Mouse (Mus musculus): ENCODE results near the gene Cabcoco1. TPM values are rescaled to one million over a fixed set of nuclear protein-coding genes. Genes with fewer than 3 reads are reported as not detected.

Cabcoco1 gene
- 1.0 TPM for total RNA-seq (2023)

DNA sequence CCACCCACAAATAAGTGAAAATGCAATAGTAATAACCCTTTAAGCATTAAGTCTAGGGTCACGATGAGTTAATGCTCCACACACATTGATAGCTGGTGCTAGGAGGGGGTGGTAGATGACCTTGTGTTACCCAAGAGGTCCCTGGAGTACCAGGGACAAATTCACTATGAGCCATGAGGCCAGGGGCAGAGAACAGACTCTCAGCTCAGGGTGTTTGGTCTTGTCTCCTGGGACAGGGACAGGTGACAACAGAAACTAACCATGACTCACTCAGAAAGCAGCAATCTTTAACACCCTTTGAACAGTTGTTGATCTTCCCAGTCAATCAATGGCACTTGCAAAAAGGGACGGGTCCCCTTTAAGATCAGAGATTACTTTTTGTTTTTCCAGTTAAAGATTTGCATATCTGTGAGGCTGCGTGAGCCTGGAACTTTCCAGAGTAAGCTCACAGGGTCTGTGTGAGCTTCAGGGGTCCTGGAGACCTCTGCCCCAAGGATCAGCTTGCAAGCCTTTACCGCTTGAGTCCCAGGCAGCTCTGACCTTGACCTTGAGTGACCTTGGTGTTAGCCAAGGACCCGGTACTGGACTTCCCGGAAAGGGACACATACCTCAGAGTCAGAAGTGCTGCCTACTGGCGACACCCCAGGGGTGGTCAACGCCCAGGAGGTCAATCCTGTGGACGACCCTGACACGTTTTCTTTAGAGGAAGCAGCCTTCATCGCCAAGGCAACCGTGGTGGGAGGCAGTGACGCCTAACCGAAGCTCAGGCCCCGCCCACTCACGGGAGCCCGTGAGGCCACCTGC lies at the start of gene Cabcoco1:
TSS of gene Cabcoco1 (minus strand) at position 758 of the 804 bp plus-strand sequence.

Other genes with a start within 250 kb of the Cabcoco1 start
- gene Tmem26, start 181.8 kb upstream of the Cabcoco1 start, total RNA-seq (2023): 0.73 TPM

All from CD8-positive naive resting alpha-beta T cell, adult 57 days (primary cell).